Mouse (Mus musculus): ENCODE results near the gene Sod1. TPM values are rescaled to one million over a fixed set of nuclear protein-coding genes. Genes with fewer than 3 reads are reported as not detected.

The Sod1 gene
- total and polyA plus RNA-seq, 2 experiments from 2014 or later, result 183 to 1,259 TPM

- no peaks in the 10 kb centered on the region for H3K9me3 ChIP-seq (ENCODE audit: low read length)
- H3K4me3 ChIP-seq (ENCODE audit: low read depth, low read length), result no peak overlapping the region
- ATAC-seq (ENCODE audit: low FRiP score) (no peak), DNase-seq (ENCODE audit: low spot score) (no peak)
- no peak overlapping the region for H3K4me2 ChIP-seq (ENCODE audit: low read depth, low read length, poor library complexity, severe bottlenecking)
- no peak overlapping the region for H3K27ac ChIP-seq (ENCODE audit: low read depth, low read length)
- H3K4me1 ChIP-seq (ENCODE audit: insufficient read depth, low read length), result no peaks in the 10 kb centered on the region
- H3K36me3 ChIP-seq (ENCODE audit: insufficient read depth, low read length), result no peaks in the 10 kb centered on the region
- no peaks in the 10 kb centered on the region for H3K27me3 ChIP-seq (ENCODE audit: insufficient read depth, low read length)
- no peak overlapping the region for H3K9ac ChIP-seq (replicated peaks; ENCODE audit: low read length, poor library complexity, severe bottlenecking)
- 89% methylated on average over 6 of the region's 6 CpGs for WGBS
- TF ChIP-seq CTCF (IDR thresholded peaks at IDR 0.05), result no peak
Observed at GRCm38 (mm10) chr16:90180975-90181374, 39.6 kb upstream of the Sod1 start.

GRCm38 (mm10) chr16:90181673-90182072 is 38.9 kb upstream of the Sod1 start:
- no peak overlapping the region for H3K9ac ChIP-seq (replicated peaks; ENCODE audit: low read length, poor library complexity, severe bottlenecking)
- no peaks in the 10 kb centered on the region for H3K36me3 ChIP-seq (ENCODE audit: insufficient read depth, low read length)
- no peak overlapping the region for H3K4me3 ChIP-seq (ENCODE audit: low read depth, low read length)
- ATAC-seq (ENCODE audit: low FRiP score) (no peak), DNase-seq (ENCODE audit: low spot score) (no peak)
- no peaks in the 10 kb centered on the region for H3K27me3 ChIP-seq (ENCODE audit: insufficient read depth, low read length)
- H3K4me2 ChIP-seq (ENCODE audit: low read depth, low read length, poor library complexity, severe bottlenecking), result no peak overlapping the region
- H3K9me3 ChIP-seq (ENCODE audit: low read length), result no peaks in the 10 kb centered on the region
- H3K27ac ChIP-seq (ENCODE audit: low read depth, low read length), result no peak overlapping the region
- 91% methylated on average over 8 of the region's 8 CpGs for WGBS
- no peak for TF ChIP-seq CTCF (IDR thresholded peaks at IDR 0.05)
- H3K4me1 ChIP-seq (ENCODE audit: insufficient read depth, low read length), result no peaks in the 10 kb centered on the region

DNA sequence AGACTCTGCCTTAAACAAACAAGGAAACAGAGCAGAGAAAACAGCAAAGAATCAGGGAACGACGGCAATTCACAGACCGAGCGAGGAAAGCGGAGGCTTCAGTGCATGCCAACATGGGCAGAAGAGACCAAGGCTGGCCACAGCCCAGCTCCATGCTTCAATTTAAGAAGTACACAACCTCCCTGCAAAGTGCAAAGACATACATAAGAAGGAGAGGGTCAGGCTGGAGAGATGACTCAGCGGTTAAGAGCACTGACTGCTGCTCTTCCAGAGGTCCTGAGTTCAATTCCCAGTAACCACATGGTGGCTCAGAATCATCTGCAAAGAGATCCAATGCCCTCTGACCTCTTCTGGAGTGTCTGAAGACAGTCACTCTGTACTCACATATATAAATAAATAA is 36.4 kb upstream of the Sod1 start:
- Histone ChIP-seq H3K27me3 (ENCODE audit: insufficient read depth, low read length) (no peaks in the 10 kb centered on the region), H3K4me3 (ENCODE audit: low read depth, low read length) (no peak overlapping the region), H3K4me1 (ENCODE audit: insufficient read depth, low read length) (no peaks in the 10 kb centered on the region), H3K27ac (ENCODE audit: low read depth, low read length) (no peak overlapping the region), H3K9ac (replicated peaks; ENCODE audit: low read length, poor library complexity, severe bottlenecking) (no peak overlapping the region), H3K4me2 (ENCODE audit: low read depth, low read length, poor library complexity, severe bottlenecking) (no peak overlapping the region), H3K9me3 (ENCODE audit: low read length) (no peaks in the 10 kb centered on the region), H3K36me3 (ENCODE audit: insufficient read depth, low read length) (no peaks in the 10 kb centered on the region)
- 89% methylated on average over 6 of the region's 6 CpGs for WGBS
- no peak for TF ChIP-seq CTCF (IDR thresholded peaks at IDR 0.05)
- DNase-seq (ENCODE audit: low spot score) (no peak), ATAC-seq (ENCODE audit: low FRiP score) (no peak)

DNA sequence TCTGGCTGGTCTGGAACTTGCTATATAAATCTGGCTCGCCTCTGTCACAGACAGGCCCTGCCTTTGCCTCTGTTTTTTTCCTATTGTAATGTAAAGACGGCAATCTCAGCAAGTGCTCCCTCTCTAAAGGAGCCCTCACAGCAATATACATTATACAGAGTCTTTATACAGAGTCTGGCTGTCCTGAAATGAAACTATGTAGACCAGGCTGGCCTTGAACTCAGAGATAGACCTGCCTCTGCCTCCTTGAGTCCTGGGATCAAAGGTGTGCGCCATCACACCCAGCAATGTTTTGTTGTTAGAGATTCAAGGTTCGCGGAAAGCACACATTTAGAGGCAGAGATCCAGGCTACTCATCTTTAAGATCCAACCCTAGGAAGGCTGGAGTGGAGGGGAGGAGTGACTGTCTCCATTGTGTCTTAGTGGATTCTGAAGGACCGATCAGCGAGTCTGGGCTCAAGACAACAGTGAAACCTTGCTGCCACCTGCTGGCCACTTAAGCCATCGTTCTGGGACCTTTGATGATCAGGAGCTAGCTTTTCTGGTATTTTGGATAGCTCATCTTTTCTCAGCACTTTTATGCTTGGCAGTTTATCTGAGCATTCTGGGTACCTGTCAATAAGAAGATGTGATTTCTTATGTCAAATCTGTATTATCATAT is 34.5 kb upstream of the Sod1 start:
- no peaks in the 10 kb centered on the region for H3K4me1 ChIP-seq (ENCODE audit: insufficient read depth, low read length)
- no peak overlapping the region for H3K4me3 ChIP-seq (ENCODE audit: low read depth, low read length)
- ATAC-seq (ENCODE audit: low FRiP score) (0 out of 2 replicates have a peak, but pooled peaks have one; percentile 64), DNase-seq (ENCODE audit: low spot score) (peak; percentile 91)
- WGBS, result 45% methylated on average over 8 of the region's 8 CpGs
- H3K9ac ChIP-seq (replicated peaks; ENCODE audit: low read length, poor library complexity, severe bottlenecking), result no peak overlapping the region
- H3K36me3 ChIP-seq (ENCODE audit: insufficient read depth, low read length), result no peaks in the 10 kb centered on the region
- H3K27me3 ChIP-seq (ENCODE audit: insufficient read depth, low read length), result no peaks in the 10 kb centered on the region
- H3K4me2 ChIP-seq (ENCODE audit: low read depth, low read length, poor library complexity, severe bottlenecking), result no peak overlapping the region
- H3K27ac ChIP-seq (ENCODE audit: low read depth, low read length), result no peak overlapping the region
- H3K9me3 ChIP-seq (ENCODE audit: low read length), result no peaks in the 10 kb centered on the region
- TF ChIP-seq CTCF (IDR thresholded peaks at IDR 0.05), result peak; percentile 91

- ATAC-seq (ENCODE audit: low FRiP score), result no peak
- Histone ChIP-seq H3K4me1 (ENCODE audit: insufficient read depth, low read length) (no peaks in the 10 kb centered on the region), H3K9me3 (ENCODE audit: low read length) (no peaks in the 10 kb centered on the region), H3K27me3 (ENCODE audit: insufficient read depth, low read length) (no peaks in the 10 kb centered on the region), H3K4me2 (ENCODE audit: low read depth, low read length, poor library complexity, severe bottlenecking) (no peak overlapping the region), H3K27ac (ENCODE audit: low read depth, low read length) (no peak overlapping the region), H3K9ac (replicated peaks; ENCODE audit: low read length, poor library complexity, severe bottlenecking) (no peak overlapping the region), H3K4me3 (ENCODE audit: low read depth, low read length) (no peak overlapping the region), H3K36me3 (ENCODE audit: insufficient read depth, low read length) (no peaks in the 10 kb centered on the region)
- DNase-seq (ENCODE audit: low spot score), result peak; percentile 28
- 50% methylated on average over 13 of the region's 13 CpGs for WGBS
- peak; percentile 52 for TF ChIP-seq CTCF (IDR thresholded peaks at IDR 0.05)
Observed at GRCm38 (mm10) chr16:90187453-90187852, 33.1 kb upstream of the Sod1 start.

DNA sequence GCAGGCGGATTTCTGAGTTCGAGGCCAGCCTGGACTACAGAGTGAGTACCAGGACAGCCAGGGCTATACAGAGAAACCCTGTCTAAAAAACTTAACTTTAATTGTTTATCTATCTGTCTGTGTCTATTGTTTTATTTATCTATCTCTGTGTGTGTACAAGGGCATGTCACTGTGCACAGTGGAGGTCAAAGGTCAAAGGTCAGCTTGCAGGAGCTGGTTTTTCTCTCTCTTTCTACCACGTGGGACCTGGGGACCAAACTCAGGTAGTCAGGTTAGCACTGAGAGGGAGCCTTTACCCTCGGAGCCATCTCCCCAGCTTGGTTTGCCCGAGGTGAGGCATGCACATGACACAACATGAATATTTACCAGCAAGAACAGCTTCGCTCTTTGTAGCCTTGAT is 29.3 kb upstream of the Sod1 start:
- DNase-seq (ENCODE audit: low spot score) (no peak), ATAC-seq (ENCODE audit: low FRiP score) (no peak)
- Histone ChIP-seq H3K27ac (ENCODE audit: low read depth, low read length) (no peak overlapping the region), H3K9me3 (ENCODE audit: low read length) (no peaks in the 10 kb centered on the region), H3K4me1 (ENCODE audit: insufficient read depth, low read length) (no peaks in the 10 kb centered on the region), H3K27me3 (ENCODE audit: insufficient read depth, low read length) (no peaks in the 10 kb centered on the region), H3K36me3 (ENCODE audit: insufficient read depth, low read length) (no peaks in the 10 kb centered on the region), H3K4me3 (ENCODE audit: low read depth, low read length) (no peak overlapping the region), H3K9ac (replicated peaks; ENCODE audit: low read length, poor library complexity, severe bottlenecking) (no peak overlapping the region), H3K4me2 (ENCODE audit: low read depth, low read length, poor library complexity, severe bottlenecking) (no peak overlapping the region)
- WGBS, result 79% methylated on average over 6 of the region's 6 CpGs
- TF ChIP-seq CTCF (IDR thresholded peaks at IDR 0.05), result no peak

All from midbrain, postnatal 0 days (tissue).